Mouse (Mus musculus): ENCODE measurements around the gene Il27ra. TPM values are rescaled to one million over a fixed set of nuclear protein-coding genes. Genes with fewer than 3 reads are reported as not detected.

Gene Il27ra
- total RNA-seq, 2 experiments from 2014 or later, result 0.49 to 0.52 TPM

Small RNA genes within 50 kb of the gene (microRNA-seq; reads per million reads assigned to microRNA genes)
- gene Mir1199 (3.3 reads per million, percentile 7 among the genes with 10 or more reads in this experiment), gene Mir709 (not detected), gene Mir8111 (3.8 reads per million, percentile 10 among the genes with 10 or more reads in this experiment)

Other genes with a start within 250 kb of the Il27ra start
- gene Adgrl1, start 142.5 kb downstream of the Il27ra start, total RNA-seq (2021), result 100 to 1,000 TPM; 422 to 433 TPM
- under 1 TPM; 0.25 to 0.54 TPM for gene Gm10644, start 87.4 kb downstream of the Il27ra start, total RNA-seq (2021)
- gene Asf1b, start 87.1 kb downstream of the Il27ra start, total RNA-seq (2021), result under 1 TPM; 0.39 to 0.48 TPM
- gene Prkaca, start 69.6 kb downstream of the Il27ra start, total RNA-seq (2021), result 100 to 1,000 TPM; 243 to 267 TPM
- gene Samd1, start 44.9 kb downstream of the Il27ra start, total RNA-seq (2021), result 10 to 100 TPM; 41.5 to 46.6 TPM
- gene 1700067K01Rik, start 41.1 kb downstream of the Il27ra start, total RNA-seq (2021), result under 1 TPM in 1 of 2 experiments, not detected in 1; 0.59 TPM
- 1 to 10 TPM; 1.3 to 3.1 TPM for gene 2210011C24Rik, start 30.4 kb downstream of the Il27ra start, total RNA-seq (2021)
- gene Palm3, start 21.1 kb downstream of the Il27ra start, total RNA-seq (2021), result 1 to 10 TPM; 1.7 to 2.7 TPM
- not detected for gene Rln3, start 2.4 kb upstream of the Il27ra start, total RNA-seq (2021)
- 1 to 10 TPM; 4.1 to 4.4 TPM for gene Gm10643, start 22.5 kb upstream of the Il27ra start, total RNA-seq (2021)
- gene Rfx1, start 24.2 kb upstream of the Il27ra start, total RNA-seq (2021), result 10 to 100 TPM; 17.9 to 32.4 TPM
- gene Dcaf15, start 62.2 kb upstream of the Il27ra start, total RNA-seq (2021), result 10 to 100 TPM; 15.7 to 19.8 TPM
- gene Podnl1, start 83.4 kb upstream of the Il27ra start, total RNA-seq (2021), result not detected
- gene Cc2d1a, start 105.3 kb upstream of the Il27ra start, total RNA-seq (2021), result 10 to 100 TPM; 51.1 to 53.6 TPM
- 1 to 10 TPM; 1.7 to 2.1 TPM for gene 4930432K21Rik, start 105.4 kb upstream of the Il27ra start, total RNA-seq (2021)
- gene Nanos3, start 142.6 kb upstream of the Il27ra start, total RNA-seq (2021), result 1 to 10 TPM; 3.7 to 3.9 TPM
- gene Zswim4, start 194.5 kb upstream of the Il27ra start, total RNA-seq (2021), result 10 to 100 TPM; 12.5 to 16.9 TPM
- gene D8Ertd738e, start 207.1 kb upstream of the Il27ra start, total RNA-seq (2021), result 100 to 1,000 TPM; 113 to 146 TPM
- 10 to 100 TPM; 14.4 to 15.9 TPM for gene Mri1, start 214.7 kb upstream of the Il27ra start, total RNA-seq (2021)
- gene Ccdc130, start 227.8 kb upstream of the Il27ra start, total RNA-seq (2021), result 10 to 100 TPM; 23.1 to 28.2 TPM

Data from left cerebral cortex, postnatal 36 days (tissue).